Mouse (Mus musculus) lung, postnatal 10 days (tissue): Measurements from ENCODE around the gene Mt3.
"Not testable (repeated sequence)": the region's sequence is repeated elsewhere in the genome, so short reads cannot be mapped to it uniquely, and the experiment has no call there.

Experiments
- DNase-seq: peaks from one replicate; pipeline ENCODE4 v3.0.0; 2021

Gene Mt3

DNA sequence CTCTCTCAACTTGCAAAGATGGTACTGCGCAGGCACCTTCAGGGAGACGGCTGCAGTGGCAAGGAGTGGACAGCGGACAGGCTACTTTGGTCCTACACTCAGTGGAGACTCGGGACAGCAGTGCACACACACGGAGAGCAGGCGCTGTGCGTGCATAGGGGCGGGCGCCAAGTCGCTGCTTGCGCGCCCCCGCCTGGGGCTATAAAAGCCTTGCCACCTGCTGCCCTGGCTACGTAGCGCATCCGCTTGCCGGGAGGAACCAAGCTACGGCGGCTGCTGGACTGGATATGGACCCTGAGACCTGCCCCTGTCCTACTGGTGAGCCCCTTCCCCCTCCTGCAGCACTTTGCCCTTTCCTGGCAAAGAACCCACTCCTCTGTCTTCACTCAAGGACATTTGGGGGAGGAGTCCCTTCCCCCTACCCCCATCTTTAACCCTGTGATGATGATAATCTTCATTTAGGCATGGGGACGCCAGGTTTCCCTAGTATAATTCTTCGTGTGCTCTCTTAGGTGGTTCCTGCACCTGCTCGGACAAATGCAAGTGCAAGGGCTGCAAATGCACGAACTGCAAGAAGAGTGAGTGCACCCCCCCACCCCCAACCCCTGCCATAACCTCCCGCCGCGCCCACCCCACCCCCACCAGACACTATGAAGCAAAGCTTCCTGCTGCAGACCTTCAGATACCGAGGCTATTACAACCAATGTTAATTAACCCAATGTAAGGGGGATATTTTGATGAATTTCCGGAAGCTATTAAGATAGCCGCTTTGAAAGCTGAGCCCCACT is at the start of gene Mt3:
TSS of gene Mt3 (plus strand) at position 95 of the 788 bp plus-strand sequence.
- peak; percentile 35 for DNase-seq

DNA sequence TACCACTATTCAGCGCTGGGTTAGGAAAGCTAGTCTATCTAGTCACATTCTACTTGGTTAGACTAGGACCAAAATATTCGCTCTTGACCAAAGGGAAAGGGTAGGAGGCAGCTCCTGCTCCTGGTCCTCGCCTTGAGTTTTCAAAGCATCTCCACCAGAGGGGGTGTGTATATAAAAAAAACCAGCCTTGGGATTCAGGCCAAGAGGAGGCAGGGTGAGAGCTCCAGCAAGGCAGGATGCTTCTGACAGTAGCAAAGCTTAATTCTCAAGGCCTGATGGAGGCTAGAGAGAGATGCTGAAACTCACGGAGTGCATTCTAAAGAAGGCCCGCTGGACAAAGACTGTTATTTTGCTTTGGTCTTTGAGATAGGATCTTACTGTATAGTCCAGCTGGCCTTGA is 48.3 kb upstream of the Mt3 start:
- DNase-seq = peak; percentile 66

DNA sequence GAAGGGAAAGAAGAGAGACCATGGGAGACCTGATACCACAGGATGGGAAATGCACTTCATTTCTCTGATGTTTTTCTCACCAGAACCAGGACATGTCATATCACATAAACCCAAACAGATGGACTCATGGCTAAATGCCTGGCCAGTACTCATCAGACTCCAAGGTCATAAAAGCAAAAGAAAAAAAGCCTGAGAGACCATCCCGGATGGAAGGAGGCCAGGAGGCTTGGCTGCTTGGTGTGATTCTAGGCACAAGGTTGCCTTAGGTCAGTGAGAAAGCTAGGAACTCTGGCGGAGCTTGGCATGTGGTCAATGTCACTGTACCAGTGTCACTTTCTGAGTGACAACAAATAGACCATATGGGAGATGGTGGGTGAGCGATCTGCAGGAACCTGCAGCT is 44.5 kb upstream of the Mt3 start:
- peak; percentile 45 for DNase-seq

DNA sequence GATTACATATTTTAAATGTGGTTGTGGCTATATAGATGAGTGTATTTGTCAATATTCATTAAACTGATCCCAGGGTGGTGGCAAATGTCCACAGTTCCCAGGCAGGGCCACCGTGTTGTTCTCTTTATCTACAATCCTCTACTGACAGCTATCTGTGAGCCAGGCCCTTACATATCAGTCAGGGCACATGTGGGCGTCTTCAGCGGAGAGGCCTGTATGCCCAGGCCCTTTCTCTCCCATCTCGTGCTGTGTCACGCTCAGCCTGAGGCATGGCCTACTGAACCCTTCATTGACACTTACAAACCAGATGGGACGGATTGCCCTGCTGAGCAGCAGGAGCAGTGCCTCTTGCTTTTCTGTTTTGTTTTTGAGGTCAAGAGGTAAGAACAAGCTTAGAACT is 43.0 kb upstream of the Mt3 start:
- DNase-seq = no peak

DNA sequence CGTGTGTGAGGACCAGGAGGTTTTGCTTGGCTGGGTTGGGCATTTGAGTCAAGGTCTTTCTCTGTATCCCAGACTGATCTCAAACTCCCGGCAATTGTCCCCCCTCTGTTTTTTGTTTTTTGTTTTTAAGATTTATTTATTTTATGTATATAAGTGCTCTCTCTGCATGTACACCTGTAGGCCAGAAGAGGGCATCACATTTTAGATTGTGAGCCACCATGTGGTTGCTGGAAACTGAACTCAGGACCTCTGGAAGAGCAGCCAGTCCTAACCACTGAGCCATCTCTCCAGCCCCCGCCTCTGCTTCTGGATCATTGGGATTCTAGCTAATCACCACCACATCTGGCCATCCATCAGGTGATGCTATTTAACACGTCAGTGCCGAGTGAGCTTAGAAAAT is 42.6 kb upstream of the Mt3 start:
- DNase-seq = no peak

DNA sequence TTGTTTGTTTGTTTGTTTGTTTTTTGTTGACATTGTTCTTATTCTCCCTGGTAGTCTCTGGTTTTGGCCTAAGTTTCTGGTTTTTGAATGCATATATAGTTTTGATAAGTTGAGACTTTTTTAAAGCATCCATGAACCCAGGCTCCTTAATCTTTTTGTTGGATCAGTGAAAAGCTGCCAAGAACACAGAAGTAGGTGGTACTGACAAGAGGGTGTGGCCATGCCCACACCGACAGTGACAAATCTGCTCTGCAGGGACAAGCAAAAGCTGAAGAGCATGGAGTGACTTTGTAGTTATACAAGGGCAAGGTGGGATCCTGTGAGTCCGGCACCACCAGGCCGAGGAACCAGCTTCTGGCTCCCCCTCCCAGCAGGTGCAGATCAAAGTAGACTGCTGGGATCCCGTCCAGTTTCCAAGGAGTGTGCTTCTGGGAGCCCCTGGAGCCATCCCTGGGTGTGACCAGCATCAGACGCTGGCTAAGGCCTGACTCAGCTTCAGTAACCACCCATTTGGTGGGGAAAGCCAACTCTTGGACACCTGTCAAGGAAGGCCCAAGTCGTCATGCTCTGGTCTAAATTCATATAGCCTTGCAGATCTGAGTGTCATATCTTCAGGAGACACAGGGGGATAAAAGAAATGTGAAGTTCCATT is 41.8 kb upstream of the Mt3 start:
- no peak for DNase-seq

DNA sequence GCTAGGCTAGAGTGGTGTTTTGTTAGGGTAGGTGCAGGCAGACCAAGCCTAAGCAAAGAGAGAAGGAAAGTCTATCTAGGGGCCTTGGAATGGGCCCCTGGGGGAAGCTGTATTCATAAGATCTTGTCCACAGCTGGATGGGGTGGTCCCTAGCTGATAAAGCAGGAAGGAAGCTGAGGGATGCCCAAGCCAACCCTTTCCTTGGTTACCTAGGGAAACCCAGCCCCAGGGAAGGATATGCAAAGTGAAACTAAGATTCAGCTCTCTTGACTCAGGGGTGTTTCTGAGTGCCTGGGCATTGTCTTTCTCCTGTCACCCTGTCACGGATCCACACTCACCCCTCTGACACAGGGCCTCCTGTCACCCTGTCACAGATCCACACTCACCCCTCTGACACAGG is 39.0 kb upstream of the Mt3 start:
- DNase-seq = no peak

DNA sequence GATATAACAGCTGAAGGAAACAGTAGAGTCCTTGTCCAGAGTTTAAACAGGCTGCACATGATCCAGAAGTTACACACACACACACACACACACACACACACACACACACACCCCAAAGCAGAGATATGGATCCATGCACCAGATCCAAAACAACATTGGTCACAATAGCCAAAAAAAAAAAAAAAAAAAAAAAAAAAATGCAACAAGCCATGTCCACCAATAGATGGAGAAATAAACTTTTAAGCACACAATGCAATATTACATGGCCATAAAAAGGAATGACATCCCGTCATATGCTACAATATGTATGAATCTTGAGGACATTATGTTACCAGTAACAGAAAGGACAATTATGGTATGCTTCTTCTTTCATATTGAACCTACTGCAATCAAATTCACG is 38.4 kb upstream of the Mt3 start:
- no peak for DNase-seq

DNA sequence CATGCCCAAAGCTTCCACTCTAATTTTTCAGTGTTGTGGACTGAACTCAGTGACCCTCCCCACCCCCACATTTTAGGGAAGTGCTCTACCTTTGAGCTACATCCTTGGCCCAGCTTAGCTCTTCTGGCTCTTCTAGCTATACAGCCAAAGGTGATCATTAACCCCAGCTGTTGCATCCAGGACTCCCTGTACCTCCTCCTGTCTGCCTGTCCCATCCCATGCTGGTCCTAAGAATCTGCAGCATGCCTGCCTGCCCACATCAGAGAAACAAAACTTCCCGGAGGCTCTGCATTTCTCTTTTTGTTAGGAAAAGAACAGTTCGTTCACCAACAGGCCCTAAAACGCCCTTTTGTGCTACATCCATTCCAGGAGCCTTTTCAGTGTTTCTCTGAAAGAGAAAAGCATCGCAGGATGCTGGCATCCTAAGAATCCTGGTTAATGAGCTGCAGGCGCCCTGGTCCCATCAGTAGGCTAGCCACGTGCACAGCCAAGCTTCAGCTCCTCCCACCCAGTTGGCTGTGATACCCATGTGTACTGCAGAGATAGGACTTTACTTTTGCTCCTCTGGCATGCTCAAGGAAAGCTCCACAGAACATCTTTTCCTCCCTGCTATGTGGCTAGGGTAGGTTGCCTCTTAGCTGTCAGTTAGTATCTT is 33.5 kb upstream of the Mt3 start:
- no peak for DNase-seq

DNA sequence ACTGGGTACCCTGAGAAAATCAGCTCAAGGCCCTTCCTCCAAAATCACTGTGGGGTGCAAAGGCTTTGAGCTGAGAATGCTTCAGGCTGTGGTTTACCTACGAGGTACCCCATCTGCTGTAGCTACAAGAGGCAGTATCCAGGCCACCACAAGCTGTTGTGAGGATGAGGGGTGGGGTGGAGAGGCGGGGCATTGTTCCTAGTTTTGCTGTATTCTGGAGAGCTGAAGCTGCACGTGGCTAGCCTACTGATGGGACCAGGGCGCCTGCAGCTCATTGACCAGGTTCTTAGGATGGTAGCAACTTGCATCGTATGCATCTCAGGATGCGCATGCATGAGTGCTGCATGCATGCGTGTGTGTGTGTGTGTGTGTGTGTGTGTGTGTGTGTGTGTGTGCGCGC is 30.8 kb upstream of the Mt3 start:
- DNase-seq = no peak

DNA sequence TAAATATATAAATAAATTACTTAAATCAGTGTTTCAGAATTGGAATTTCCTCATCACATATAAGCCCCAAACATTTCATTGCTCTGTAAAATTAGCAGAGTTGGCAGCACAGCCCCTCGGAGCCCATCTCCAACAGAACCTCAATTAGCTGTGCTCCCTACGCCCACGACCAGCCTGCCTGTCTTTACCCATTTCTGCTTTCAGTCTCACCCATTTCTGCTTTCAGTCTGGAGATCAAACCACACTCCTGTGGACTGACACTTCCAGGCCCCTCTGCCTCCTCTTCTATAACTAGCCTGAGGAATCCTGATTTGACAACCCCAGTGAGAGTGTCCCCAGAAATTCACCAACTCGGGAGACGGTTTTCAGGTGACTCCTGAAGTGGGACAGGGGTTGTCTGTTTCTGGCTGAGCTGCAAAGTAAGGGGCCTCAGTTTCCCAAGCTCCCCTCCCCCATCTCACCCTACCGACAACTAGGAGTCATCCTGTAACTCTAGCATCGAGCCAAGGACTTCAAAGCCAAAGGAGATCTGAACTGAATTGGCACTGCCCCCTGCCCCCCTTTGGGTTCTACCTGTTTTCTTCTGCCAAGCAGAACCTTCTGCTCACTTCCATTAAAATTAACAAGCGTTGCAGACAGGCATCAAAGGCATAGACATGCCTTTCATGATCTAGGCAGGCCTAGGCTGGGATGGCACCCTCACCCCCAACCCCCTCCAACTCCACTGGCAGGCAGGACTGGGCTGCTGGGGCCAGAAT is 29.5 kb upstream of the Mt3 start:
- DNase-seq = no peak

DNA sequence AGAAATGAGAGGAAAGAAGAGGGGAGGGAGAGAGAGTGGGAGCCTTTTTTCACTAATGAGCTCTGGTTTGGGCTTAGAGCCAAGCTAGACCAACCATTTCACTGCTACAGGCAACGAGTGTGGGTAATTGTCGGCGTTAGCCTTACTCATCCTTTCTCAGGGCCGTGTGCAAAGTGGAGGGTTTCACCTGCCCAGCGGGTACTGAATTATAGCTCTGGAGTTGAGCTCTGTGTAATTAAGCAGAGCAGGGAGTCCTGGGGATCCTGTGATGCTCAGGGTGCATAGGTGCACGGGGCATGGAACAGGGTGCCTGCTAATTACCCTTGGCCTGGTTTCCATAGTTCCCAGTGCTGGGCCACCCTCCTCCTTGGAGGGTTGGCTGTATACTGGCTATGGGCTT is 24.7 kb upstream of the Mt3 start:
- no peak for DNase-seq

DNA sequence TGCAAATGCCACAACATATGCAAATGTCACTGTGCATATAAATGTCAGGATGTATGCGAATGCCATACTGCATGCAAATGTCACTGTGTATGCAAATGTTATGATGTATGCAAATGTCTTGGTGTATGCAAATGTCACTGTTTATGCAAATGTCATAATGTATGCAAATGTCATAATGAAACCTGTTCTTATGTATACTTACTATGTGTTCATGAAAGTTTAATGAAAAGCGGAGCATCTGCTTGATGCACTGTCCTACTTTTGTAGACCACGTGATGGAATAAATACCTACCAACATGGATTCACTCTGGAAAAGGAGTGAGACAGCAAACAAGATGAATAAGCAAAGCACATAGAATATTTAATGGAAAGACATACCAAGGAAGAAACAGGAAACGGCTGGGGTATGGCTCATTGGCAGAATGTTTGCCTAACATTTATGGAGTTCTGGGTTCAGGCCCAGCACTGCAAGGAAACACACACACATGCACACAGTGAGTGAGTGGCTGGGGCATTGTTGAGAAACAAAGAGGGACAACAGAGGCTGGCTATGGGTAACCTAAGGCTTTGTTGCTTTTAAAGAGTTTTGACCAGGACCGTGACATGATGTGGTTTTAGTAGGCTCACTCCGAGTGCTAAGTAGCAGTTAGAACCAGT is 23.1 kb upstream of the Mt3 start:
- DNase-seq = no peak

DNA sequence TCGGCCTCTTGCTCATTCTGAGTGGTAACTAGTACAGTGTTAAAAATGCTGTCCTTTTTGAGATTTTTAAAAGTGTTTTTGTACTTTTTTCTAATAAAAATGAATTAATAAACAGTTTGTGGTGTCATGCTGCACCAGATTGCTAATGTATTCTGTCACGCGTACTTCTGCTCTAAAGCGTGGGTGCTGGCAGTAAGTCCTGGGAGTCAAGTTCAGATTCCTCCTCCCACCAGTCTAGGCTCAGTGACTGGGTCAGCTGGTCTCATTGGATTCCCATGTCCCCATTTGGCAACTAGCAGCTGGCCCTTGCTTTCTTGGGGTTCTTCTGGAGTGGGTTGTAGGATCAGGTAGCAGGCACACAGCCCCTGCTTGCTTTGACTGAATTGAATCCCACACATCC is 22.3 kb upstream of the Mt3 start:
- DNase-seq = no peak

DNA sequence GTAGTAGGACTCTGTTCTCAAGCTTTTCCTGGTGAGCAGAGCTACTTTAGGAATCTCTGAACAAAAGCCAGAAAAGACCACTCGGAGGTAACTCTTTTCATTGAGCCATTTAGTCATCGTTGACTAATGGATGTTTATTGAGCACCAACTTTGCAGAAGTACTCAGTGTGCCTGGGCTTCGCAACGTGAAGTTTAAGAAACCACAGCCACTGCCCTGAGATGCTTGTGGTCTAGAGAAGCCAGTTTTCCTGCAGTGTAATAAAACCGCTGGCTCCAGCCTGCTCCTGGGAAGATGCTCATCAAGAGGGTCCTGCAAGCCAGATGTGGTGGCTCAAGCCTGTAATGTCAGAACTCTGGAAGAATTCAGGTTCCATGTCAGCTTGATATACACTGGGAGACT is 20.3 kb upstream of the Mt3 start:
- no peak for DNase-seq

DNA sequence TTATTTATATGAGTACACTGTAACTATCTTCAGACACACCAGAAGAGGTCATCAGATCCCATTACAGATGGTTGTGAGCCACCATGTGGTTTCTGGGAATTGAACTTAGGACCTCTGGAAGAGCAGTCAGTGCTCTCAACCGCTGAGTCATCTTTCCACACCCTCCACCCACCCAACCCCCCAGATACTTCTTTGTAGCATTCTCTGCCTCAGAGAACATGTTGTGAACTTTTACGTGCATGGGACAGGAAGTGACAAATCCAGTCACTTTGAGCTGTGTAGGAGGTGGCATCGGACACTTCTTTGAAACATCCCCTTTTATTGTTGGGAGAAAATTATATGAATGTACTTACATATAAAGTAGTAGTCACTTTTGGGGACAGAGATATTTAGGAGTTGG is 17.8 kb upstream of the Mt3 start:
- DNase-seq = not testable (repeated sequence)

DNA sequence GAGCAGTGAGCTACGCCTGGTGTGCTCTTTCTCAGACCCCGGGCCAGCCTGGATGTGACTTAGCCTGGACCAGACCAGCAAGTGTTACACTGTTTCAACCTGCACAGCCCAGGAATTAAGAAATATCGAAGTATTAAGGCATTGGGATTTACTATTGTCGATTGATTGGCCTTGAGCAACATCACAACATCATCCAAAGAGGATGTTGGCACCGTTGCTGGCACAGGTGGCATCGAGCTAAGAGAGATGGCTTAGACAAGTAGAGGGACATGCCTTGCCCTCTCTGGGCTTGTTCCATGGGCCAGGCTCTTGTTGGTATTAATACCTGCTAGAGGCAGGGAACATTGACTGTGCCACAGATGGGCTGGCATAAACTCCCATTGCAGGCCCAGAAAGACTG is 16.9 kb upstream of the Mt3 start:
- DNase-seq = no peak

DNA sequence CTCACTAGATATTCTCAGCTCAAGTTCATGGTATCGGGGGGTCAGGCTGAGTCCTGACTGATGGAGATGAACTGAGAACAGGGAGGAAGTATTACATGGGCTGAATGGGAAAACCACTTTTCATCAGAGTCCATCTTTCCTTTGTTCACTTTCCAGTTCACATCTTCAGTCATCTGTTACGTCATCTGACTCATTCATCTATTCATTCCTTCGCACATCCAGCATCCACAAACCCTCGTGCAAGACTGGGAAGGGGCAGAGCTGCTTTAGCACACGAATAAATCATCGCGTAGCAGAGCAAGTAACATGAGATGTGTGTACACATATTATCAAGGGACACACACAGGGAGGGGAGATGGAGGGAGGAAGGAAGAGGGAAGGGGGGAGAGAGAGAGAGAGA is 16.2 kb upstream of the Mt3 start:
- DNase-seq = no peak

DNA sequence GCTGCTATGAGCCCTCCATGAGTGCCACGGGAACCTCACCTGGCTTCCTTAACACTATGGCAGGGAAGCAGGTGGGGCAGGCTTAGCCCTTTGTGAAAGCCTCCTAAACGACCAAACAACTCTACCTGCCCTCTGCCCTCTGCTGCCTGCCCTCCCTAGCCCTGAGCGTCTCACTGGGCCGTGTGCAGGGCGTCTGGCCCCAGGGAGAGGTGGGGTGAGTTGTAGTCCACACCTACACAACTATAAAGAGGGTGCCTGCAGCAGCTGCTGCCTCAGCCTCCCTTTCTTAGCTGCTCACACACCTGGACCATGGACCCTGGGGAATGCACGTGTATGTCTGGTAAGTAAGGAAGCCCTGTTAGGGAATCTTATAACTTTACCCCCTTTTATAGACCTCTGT is 15.5 kb upstream of the Mt3 start, which contains the start of gene Mt4:
TSS of gene Mt4 (plus strand) at position 265 of the 400 bp plus-strand sequence.
- DNase-seq = no peak

DNA sequence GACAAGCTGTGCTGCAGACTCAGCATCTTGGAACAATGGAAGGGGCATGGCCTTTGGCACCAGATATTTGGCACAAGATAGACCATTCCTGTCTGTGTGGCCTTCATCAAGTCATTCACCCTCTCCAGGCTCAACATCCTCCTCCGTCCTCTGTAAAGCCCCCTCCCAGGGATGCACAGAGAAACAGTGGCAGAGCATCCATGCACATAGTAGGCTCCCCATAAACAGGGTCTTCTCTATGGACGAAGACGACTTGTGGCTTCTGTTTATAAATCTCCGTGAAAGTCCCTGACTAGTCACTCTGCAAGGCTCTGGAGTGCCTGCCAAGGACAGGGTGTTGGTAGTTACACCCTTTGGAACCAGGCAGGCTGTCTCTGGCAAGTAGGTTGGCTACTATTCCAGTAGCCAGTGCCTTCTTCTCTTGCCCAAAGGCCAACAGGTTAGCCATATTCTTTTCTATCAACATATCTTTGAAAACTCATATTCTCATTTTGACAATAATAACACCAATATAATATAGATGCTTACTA is 12.1 kb upstream of the Mt3 start:
- no peak for DNase-seq

DNA sequence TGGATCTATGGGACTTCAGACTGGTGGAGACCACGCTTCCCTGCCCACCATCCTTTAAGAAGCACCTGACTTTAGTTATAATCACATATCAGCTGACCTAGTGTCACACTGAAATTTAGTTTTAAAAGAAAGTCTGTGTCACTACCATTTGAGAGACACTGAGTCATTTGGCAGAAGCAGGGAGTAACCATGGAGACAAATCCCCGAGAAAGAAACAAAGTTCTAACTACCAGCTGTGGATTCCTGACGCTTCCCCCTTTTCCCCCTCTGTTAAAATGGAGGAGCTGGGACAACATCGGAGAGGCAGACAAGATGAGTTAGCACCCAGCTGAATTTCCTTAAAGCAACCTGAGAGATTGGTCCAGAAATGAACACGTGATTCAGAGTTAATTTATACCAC is 4.2 kb upstream of the Mt3 start:
- DNase-seq = no peak

DNA sequence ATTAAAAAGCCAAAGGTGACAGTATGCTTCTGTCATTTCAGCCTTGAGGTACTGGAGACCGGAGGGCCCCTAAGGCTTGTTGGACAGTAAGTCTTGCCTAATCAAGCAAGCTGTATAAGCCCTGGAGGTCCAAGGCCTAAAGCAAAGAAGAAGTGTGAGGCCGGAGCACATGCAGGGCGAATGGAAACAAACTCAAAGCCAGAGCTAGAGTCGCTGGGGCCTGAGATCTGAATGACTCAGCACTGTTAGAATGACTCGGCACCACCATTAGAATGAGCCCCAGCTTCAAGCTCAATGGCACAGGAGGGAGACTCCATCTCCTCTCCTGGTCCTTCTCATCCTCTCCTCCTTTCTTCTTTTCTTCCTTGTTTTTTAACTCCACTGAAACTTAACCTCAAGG is 1.5 kb upstream of the Mt3 start:
- no peak for DNase-seq

DNA sequence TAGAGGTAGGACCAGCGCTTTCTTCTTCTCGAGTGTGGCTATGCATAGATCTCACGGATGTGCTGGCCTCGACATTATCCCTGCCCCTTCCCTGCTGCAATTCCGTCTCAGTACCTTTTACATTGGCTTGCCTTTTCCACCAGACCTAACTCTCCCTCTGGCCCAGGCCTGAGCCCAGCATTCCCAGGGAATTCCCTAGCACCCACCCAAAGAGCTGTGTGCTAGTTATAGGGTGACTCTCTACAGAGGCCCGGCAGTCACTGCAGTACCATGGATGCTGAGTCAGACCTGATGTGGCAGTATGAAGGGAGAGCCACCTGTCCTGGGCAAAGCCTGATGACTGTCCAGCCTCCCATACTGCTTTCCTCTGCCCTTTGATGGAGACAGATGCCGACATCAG is 1.0 kb downstream of the Mt3 start:
- no peak for DNase-seq
